Mouse (Mus musculus) thymus, postnatal 4 days (tissue): ENCODE measurements around the gene Lrrc36.

Source experiments
- DNase-seq: peaks from one replicate; pipeline ENCODE4 v3.0.0; 2021

Gene Lrrc36

DNA sequence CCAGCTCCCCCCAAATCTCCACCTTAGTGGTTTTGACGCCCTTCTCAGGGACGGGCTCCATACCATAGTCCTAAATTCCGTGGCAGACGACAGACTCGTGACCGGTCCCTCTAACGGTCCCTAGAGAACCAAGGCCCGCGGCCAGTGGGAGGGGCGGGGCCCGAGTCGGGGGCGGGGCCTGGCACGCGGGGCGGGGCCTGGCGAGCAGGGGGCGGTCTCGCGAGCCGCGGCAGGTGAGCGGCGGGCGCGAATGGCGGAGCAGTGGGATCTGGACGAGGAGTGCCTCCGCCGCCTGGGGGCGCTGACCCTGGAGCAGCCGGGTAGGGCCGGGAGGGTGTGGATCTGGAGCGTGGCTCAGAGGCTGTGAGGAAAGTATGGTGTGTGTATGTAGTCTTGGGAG lies at the start of gene Lrrc36, which contains the start of gene Kctd19:
Lrrc36 (plus strand) TSS at position 181 of the 400 bp plus-strand sequence.
Kctd19 (minus strand) TSS at position 112 of the 400 bp plus-strand sequence.
- DNase-seq = peak; percentile 78

DNA sequence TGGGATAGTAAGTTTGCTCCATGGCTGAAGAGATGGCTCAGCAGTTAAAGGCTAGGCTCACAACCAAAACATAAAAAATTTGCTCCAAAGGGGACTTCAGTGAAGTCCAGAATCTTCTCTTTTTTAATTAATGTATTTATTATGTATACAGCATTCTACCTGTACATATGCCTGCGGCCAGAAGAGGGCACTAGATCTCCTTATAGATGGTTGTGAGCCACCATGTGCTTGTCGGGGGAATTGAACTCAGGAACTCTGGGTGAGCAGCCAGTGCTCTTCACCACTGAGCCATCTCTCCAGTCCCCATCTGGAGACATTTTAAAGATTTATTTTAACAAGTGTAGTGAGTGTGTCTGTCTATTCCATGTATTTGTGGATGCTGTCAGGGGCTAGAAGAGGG lies 46.3 kb upstream of the Lrrc36 start:
- peak; percentile 59 for DNase-seq

DNA sequence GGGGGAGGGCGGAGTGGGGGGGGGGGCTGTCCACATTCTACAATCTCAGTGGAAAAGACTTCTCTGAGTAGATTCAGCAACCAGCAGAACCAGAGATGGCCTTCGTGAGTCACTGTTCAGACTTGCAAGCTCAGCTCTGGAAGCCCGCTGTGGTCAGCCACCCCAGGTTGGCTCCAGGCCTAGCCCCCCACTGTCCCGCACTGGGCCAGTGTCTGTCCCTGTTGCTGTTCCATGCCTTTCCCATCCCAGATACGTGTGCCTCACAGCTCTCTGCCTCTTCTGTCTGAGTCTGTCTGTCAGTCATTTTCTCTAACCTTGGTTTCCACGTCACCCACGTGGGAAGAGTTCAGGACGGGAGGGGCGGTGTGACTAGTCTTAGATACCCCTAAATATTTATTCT lies 40.9 kb upstream of the Lrrc36 start:
- no peak for DNase-seq

DNA sequence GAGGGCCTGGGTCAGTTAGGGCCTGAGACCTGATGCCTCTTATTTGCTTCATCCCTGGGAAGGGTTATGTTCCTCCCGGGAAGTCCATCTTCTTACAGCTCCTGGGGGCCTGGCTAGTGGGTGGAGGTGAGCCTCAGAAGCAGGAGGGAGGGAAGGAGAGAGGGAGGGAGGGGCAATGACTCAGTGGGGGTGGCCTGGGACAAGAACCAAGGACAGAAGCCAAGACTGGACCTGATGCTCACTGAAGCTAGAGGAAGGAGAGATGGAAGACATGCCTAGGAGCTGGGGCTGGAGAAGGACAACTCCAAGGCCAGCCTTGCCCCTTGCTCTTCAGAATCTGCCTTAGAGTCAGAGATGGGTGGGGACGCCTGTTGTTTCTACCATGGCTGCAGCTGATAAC lies 40.3 kb upstream of the Lrrc36 start, which contains the start of gene Plekhg4:
Plekhg4 (plus strand) TSS at position 243 of the 400 bp plus-strand sequence.
- no peak for DNase-seq

DNA sequence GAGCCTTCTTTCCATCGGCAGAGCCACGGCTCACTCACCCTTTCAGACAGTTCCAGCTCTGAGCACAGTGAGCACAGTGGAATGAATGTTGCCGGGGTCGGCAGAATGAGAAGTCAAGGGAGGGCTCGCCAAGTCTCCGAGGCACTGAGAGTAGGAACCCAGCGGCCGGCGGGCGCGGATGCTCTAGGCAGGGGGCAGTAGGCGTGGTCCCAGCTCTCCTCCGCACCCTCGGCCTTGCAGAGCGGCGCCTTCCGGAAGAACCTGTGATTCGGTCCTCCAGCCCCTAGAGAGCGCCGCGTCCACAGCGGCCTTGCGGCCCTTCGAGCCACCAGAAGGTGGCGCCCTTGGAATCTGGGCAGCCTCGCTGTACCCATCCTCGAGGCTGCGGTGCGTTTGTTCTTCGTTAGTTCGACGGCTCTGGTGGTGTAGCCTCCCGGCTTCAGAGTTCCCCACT lies 38.8 kb upstream of the Lrrc36 start:
- peak; percentile 64 for DNase-seq

DNA sequence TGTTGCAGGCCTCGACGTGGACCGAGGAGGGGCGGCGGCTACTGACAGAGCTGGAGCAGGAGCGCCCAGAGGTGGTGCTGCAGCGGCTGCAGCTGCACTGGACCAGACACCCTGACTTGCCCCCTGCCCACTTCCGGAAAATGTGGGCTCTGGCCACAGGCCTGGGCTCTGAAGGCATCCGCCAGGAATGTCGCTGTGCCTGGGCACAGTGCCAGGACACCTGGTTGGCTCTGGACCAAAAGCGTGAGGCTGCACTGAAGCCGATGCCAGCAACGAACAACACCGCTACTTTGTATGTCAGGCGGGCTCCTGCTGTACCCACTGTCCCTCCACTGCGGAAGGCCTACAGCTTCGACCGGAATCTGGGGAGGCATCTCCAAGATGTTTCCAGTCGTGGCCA lies 34.7 kb upstream of the Lrrc36 start:
- no peak for DNase-seq

DNA sequence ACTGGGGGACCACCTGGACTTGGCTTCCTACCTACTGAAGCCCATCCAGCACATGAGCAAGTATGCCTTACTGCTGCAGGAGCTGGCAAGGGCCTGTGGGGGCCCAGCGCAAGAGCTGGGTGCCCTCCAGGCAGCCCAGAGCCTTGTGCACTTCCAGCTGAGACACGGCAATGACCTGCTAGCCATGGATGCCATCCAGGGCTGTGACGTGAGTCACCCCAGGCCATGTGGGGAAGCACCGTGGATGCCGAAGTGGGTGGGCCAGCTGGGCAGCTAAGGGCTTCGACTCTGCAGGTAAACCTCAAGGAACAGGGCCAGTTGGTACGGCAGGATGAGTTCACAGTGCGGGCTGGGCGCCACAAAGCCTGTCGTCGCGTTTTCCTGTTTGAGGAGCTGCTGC lies 33.1 kb upstream of the Lrrc36 start:
- DNase-seq = no peak

DNA sequence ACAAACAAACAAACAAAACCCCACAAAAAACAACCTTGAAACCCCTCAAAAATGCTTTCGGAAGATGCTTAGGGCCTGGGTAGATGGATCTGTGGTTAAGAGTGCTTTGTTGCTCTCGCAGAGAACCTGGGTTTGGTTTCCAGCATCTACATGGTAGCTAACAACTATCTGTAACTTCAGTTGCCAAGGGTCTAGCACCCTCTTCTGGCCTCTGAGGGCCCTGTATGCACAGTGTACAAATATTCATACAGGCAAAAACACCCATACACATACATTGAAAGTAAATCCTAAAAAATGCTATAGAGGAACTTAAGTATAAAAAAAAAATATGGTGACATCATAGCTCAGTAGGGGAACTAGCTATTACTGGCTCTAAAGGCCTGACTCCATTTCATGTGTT lies 29.3 kb upstream of the Lrrc36 start:
- no peak for DNase-seq

DNA sequence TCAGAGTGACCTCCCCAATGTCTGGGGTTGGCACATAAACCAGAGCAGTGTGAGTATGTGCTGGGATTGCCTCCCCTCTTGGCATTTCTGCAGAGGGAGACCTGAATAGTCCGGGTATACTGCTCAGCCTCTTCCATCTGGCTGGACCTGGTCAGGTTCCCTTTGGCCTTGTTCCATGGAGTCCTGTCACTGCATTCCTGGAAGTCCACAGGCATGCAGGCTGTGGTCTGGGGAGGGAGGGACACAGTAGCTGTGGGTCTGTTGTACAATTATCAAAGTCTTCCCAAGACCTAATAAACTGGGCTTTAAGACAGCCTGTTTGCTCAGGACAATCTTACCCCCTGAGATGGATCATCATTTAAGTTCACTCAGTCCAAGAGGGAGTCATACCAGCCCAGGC lies 26.2 kb upstream of the Lrrc36 start:
- no peak for DNase-seq

DNA sequence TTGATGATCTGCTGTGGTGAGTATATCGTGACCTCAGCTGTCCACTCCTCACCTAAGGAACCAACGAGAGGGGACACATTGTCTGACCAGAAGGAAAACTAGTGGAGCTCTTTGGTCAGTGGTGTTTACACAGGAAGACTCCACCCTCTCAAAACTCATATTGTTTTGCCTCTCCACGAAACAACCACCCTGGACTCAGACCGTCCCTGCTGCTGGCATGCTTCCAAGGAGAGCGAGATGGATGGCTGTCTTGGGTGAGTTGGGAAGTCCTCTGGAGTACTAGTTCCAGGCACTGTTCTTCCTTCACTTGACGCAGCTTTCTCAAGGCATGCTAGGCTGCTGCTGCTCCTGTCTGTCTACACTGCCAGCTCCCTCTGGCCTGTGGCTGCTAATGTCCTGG lies 24.3 kb upstream of the Lrrc36 start:
- no peak for DNase-seq

DNA sequence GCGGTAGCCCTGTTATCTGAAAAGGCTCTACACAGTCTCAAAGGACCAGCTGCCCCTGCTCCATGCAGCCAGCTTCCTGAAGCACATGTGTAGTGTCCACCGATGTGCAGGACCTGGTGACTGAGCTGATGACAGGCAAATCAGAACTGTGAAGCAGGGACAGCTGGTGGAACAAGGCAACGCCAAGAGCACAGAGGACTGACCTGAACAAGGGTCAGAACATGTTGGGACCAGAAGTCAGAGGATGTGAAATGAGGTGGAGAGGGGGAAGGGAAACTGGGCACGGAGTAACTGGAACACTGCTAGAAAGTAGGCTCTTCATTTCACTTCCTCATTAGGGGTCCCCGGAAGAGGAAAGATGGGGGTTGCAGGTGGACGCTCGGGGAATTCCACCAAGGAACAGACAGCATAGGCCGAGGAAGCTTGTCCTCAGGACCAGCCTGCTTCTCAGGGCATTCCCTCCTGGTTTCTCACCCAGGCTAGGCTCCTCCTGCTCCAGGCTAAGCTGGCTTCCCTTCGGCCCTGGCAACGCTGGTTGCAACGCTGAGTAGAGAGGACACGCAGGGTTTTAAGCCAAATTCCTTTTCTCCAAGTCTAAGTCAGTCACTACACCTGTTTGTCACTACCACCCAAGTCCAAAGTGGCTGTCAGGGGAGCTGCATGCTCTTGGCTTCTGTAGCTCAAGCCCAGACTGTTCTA lies 20.1 kb upstream of the Lrrc36 start:
- no peak for DNase-seq

DNA sequence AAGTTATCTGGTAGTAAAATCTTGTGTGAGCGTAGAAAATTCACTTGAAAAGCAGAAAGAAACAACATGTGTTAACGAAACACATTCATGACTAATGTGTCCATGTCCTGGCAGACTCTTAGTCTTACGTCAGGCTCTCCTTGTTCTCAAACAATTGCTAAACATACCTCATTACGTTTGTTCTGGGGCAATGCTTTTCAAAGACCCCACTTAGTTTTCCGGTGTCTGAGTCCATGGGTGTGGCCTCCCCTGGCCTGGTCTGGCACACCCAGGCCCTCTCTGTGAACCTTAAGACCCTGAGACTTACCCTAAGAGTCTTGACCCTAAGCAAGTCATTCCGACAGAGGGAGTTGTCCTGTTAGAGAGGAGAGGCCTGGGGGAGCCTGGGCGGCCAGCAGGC lies 19.5 kb upstream of the Lrrc36 start:
- no peak for DNase-seq

DNA sequence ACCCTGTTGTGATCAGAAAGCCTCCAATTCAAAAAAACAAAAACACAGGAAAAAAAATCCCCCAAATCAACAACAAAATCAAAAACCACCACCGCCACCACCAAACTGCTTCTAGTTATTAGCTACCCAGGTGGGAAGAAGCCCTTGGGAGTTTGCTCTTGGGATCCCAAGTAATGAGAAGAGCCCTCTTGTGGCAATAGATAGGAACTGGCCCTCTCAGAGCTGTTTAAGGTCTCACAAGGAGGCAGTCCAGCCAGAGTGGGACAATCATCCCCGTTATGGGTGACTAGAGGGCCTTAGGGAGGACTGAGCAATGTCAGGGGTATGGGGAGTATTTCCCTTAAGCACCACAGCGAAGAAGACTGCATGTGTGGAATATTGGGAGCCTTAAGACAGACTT lies 15.6 kb upstream of the Lrrc36 start:
- peak; percentile 44 for DNase-seq

DNA sequence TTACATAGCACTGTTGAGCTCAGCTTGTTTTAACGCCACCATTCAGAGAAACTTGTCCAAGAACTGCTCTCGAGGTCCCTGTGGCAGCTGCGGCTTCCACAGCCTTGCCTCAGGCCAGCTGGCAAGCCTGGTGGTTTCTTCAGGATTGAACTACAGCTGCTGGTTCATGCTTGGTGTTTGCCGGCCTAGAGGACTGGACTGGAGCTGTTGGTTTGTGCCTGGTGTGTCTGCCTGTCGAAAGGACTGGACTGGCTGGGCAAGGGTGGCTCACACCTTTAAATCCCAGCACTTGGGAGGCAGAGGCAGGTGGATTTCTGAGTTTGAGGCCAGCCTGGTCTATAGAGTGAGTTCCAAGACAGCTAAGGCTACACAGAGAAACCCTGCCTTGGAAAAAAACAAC lies 13.4 kb upstream of the Lrrc36 start:
- DNase-seq = no peak

DNA sequence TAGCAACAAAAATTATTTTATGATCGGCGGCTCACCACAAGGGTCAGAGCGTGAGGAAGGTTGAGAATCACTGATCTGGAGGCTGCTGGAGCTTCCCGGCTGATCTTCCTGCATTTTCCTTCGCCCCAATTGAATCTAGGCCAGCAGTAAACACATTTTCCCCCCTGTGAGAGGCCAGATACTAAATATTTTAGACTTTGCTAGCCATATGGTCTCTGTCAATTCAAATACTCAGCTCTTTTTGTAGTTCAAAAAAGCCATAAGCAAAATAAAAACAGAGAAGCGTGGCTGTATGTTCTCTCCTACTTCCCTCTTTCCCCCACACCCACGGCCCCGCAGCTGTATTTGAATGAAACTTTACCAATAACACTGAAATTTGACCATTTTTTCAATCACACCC lies 9.9 kb upstream of the Lrrc36 start:
- no peak for DNase-seq

DNA sequence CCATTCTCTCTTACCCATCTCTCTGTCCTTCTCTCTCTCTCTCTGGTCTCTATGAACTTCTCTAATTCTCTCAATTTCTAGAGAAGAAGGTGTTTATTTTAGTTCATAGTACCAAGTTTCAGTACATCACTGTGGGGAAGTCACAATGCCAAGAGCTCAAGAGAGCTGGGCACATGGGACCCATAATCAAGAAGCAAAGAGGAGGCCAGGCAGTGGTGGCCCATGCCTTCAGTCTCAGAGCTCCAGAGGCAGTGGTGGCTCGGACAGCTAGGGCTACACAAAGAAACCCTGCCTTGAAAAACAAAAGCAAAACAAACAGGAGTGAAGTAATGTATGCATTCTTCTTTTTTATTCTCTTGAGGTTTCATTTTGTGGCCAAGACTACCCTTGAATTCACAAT lies 8.9 kb upstream of the Lrrc36 start:
- DNase-seq = no peak

DNA sequence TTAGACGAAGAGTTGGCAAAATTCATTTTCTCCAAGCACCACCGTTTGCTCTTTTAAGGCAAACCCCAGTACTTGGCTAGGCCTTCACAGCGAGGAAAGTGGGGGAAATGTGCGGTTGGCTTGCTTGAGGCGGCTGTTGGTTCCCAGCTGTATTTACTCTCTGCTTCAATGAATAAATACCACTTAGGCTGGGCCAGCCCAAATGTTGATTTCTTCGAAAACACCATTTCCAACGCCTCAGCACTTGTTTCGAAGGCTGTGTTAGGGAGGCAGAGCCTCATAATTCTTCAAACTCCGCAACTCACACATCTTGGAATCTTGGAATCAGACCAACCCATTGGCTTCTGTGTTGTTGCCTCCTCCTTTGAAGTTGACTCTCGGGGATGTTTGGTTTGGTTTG lies 7.0 kb upstream of the Lrrc36 start:
- no peak for DNase-seq

DNA sequence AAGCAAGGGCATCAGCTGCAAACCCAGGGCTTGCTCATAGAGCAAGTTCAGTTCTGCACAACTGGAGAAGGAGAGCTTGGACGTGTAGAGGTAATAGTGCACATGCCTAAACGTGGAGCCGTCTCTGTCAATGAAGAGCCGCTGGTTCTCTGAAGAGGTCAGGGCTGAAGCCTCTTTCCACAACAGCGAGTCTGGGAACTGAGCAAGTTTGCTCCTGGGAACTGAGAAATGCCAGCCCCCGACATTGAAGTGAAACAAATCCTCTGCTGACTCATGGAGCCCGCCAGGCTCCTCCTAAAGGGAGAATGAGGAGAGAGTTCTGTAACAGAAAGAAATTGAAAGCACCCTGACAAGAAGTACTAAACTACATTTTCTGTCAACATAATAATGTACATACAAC lies 5.0 kb upstream of the Lrrc36 start:
- DNase-seq = no peak

DNA sequence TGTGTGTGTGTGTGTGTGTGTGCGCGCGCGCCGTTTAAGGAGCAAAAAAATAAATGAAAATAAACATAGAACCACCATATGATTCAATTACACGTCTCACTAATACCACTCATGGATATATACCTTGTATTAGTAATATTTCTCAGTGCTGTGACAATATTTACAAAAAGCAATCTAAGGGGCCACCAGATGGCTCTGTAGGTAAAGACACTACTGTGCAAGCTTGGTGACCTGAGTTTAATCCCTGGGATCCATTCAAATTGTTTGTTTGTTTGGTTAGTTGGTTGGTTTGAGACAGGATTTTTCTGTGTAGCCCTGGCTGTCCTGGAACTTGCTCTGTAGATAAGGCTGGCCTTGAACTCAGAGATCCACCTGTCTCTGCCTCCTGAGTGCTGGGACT lies 3.4 kb upstream of the Lrrc36 start:
- no peak for DNase-seq

DNA sequence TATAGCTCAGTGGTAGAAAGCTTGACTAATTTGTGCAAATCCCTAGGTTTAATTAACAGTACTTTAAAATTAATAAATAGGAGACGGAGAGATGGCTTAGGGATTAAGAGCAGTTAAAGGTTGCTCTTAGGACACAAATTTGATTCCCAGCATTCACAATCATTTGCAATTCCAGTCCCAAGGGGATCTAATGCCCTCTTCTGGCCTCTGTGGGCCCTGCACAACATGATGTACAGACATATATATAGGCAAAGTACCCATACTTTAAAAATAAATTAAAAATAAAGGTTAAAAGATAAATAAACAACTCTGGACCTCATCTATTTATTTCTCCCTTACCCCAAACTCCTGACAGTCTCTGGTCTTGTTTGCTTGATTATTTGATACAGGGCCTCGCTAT lies 5.6 kb downstream of the Lrrc36 start:
- peak; percentile 55 for DNase-seq

DNA sequence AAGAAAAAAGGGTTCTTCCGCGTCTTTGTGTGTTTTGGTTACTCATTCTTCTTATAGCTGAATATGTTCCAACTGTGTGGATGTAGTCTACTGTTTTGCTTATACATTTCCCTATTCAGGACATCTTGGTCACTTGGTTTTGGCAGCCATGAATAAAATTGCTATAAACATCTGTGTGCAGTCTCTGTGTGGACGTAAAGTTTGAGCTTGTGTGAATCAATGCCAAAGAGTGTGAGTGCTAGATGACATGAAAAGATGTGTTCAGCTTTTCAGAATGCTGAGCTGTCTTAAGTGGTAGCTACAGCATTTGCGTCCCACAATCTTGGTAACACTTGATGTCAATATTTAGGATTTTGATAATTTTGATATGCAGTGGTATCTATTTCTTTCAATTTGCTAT lies 6.4 kb downstream of the Lrrc36 start:
- no peak for DNase-seq

DNA sequence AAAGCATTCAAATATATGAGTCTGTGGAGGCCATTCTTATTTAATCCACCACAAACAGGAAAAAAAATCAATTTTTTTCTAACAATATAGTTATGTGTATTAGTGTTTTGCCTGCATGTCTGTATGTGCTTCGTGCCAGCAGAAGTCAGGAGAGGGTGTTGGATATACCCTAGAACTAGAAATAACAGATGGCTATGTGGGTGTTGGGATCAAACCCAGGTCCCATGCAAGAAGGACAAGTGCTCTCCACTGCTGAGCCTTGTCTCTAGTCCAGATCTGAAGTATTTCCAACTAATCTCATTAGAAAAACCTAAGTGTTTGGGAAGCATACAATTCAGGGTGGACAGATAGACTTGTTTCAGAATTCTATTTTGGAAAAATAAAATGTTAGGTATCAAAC lies 8.6 kb downstream of the Lrrc36 start:
- DNase-seq = no peak

DNA sequence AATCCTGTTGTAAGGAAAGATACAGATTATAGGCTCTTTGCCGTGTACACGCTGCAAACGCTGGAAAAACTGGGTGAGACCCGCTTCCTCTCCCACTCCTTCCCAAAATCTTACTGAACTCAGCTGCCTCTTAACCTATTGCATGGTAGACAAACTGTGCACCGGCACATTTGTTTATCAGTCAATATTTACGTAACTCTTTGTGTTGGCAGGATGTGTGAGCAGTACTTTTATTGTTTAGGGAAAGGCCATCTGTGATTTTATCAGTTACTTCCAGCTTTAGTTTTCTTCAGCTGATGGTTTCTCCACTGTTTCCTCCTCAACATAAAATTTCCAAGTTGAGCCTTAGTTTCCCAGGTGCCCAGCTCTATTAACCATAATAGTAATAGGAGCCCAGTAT lies 13.5 kb downstream of the Lrrc36 start:
- no peak for DNase-seq

DNA sequence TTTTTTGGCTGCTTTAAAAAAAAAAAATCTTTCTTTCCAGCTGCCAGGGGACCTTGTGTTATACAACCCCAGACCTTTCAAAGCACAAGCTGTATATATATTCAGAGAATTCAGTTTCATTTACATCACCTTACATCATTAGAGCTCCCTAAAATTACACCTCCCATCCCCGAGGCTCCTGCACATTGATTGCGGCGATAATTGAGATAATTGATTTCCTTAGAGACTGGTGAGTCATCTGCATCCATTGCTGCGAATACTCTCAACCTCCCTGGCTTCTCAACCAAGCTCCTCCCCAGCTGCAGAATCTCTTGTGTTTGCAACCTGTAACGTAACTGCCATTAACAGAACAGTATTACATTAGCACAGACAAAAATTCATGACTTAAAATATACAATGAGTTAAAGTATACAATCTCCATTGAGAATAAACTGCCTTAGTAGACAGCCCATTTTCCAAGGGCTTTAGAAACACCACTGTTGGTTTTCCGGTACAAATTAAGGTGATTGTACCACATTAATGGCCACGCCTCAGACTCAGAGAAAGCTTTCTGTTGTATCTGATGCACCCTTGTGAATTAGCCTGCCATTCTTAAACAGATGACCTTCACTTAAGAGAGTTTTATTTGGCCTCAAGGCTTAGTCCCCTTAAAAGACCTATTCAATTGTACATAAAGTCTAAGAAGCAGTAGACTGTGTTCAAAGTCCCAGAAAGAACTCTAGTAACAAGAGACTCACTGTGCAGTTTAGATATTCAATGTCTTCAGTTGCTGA lies 18.6 kb downstream of the Lrrc36 start:
- no peak for DNase-seq

DNA sequence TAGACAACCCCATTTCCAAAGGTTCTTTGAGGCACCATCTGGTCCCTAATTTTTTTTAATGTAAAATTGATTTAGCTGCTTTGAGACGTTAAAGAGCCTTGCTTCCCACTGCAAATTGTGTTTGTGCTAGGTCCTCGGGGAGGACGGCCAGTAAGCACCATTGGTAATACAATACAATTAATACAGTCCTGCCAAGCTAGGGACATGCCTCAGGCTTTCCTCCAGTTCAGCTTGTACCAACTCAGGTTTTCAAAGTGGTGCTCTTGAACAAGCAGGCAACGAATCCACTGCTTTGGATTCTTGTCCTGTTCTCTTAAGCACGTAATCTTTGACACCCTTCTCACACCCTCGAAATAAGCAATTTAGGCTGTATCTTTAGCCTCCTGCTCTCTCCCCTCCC lies 19.6 kb downstream of the Lrrc36 start:
- no peak for DNase-seq
